Mouse (Mus musculus) forebrain, embryonic 11.5 days (tissue): ENCODE results near the gene Rmdn3. TPM values are rescaled to one million over a fixed set of nuclear protein-coding genes. Genes with fewer than 3 reads are reported as not detected.
A peak's percentile ranks its signal among the peaks of the same experiment; 100 is the strongest.

Source experiments
- ATAC-seq: fragments of 200-750 bp; cut with Nextera tagmentation; replicated peaks from 2 replicates; pipeline ENCODE4 v1.8.0; 2017; ENCODE audit warnings: moderate TSS enrichment; ENCODE audit not compliant: low FRiP score
- DNase-seq: peaks from one replicate; pipeline ENCODE4 v3.0.0-alpha.2; 2017; ENCODE audit warnings: low spot score
- H3K27ac ChIP-seq: fragments of 300-500 bp; sonication (generic); 2 replicates; pipeline ENCODE4 v1.5.1; 2014; ENCODE audit warnings: low read depth, low read length
- H3K27me3 ChIP-seq: fragments of 300-500 bp; sonication (generic); 2 replicates; pipeline ENCODE4 v1.6.1; 2014; ENCODE audit warnings: mild to moderate bottlenecking, low read length, mixed read lengths; ENCODE audit not compliant: control insufficient read depth, insufficient read depth
- H3K36me3 ChIP-seq: fragments of 300-500 bp; sonication (generic); 2 replicates; pipeline ENCODE4 v1.6.1; 2014; ENCODE audit warnings: mild to moderate bottlenecking, low read length, moderate library complexity, mixed read lengths; ENCODE audit not compliant: control insufficient read depth, insufficient read depth
- H3K4me1 ChIP-seq: fragments of 300-500 bp; sonication (generic); replicated peaks from 2 replicates; pipeline ENCODE4 v1.6.1; 2014; ENCODE audit warnings: low read length, mixed read lengths; ENCODE audit not compliant: control insufficient read depth, insufficient read depth
- H3K4me2 ChIP-seq: fragments of 300-500 bp; sonication (generic); 2 replicates; pipeline ENCODE4 v1.6.1; 2014; ENCODE audit warnings: low read depth, mild to moderate bottlenecking, low read length, moderate library complexity, mixed read lengths; ENCODE audit not compliant: severe bottlenecking
- H3K4me3 ChIP-seq: fragments of 300-500 bp; sonication (generic); 2 replicates; pipeline ENCODE4 v1.5.1; 2014; ENCODE audit warnings: low read depth, low read length
- H3K9ac ChIP-seq: fragments of 300-500 bp; sonication (generic); 2 replicates; pipeline ENCODE4 v1.6.1; 2014; ENCODE audit warnings: low read length
- H3K9me3 ChIP-seq: fragments of 300-500 bp; sonication (generic); 2 replicates; pipeline ENCODE4 v1.6.1; 2016; ENCODE audit warnings: low read length, mixed read lengths; ENCODE audit not compliant: control insufficient read depth
- WGBS: fragments of 180-500 bp; shearing (Covaris S2); extraction: QIAGEN DNeasy Blood & Tissue Kit; methylation state at CpG from one replicate; pipeline ENCODE4 v1.1.7; 2014; 5-methylcytosine and 5-hydroxymethylcytosine counted together
- polyA plus RNA-seq: library from polyadenylated mRNA; unstranded; fragments of >200 nt; fragmentation: Nextera tagmentation; extraction: Ambion mirVana; gene quantifications from 2 replicates; pipeline ENCODE4 v1.2.1, GENCODE M21; 2014

Rmdn3 gene
- 52.2 and 53.6 TPM in 2 replicates for polyA plus RNA-seq

GRCm38 (mm10) chr2:119156681-119157572 is at the start of gene Rmdn3:
Gene Rmdn3 (minus strand): TSS chr2:119157034.
- H3K27me3 ChIP-seq, result no peaks in the 10 kb centered on the region
- peak; percentile 90 for ATAC-seq

GRCm38 (mm10) chr2:119203871-119204460 is 47.1 kb upstream of the Rmdn3 start:
- 82% methylated on average over 4 of the region's 4 CpGs for WGBS

More at GRCm38 (mm10) chr2:119156681-119157572, at the start of gene Rmdn3:
- peak within 1 kb of the TSS; percentile 77 for H3K4me2 ChIP-seq
- peak; percentile 96 for DNase-seq
- H3K27ac ChIP-seq, result peak within 1 kb of the TSS; percentile 47; the same call in 1 of the 2 replicates
- WGBS, result under 1% methylated on average over 50 of the region's 57 CpGs
- no peaks in the 10 kb centered on the region; the same call in 1 of the 2 replicates for H3K36me3 ChIP-seq
- H3K9me3 ChIP-seq, result no peaks in the 10 kb centered on the region
- H3K9ac ChIP-seq, result peak within 1 kb of the TSS; percentile 90
- H3K4me1 ChIP-seq, result peaks cover 15% of the 10 kb centered on the region; the same call in 1 of the 2 replicates
- peak within 1 kb of the TSS; percentile 98 for H3K4me3 ChIP-seq

GRCm38 (mm10) chr2:119202914-119203453 is 46.1 kb upstream of the Rmdn3 start:
- Histone ChIP-seq H3K9ac (no peak overlapping the region), H3K4me3 (no peak overlapping the region), H3K4me1 (peaks cover 9% of the 10 kb centered on the region; the same call in 1 of the 2 replicates), H3K9me3 (no peaks in the 10 kb centered on the region), H3K27me3 (no peaks in the 10 kb centered on the region), H3K36me3 (no peaks in the 10 kb centered on the region), H3K27ac (no peak overlapping the region), H3K4me2 (no peak overlapping the region)
- WGBS, result 81% methylated on average over 5 of the region's 5 CpGs
- no peak for ATAC-seq
- DNase-seq, result no peak

More at GRCm38 (mm10) chr2:119203871-119204460, 47.1 kb upstream of the Rmdn3 start:
- Histone ChIP-seq H3K9me3 (no peaks in the 10 kb centered on the region), H3K4me1 (peaks cover 9% of the 10 kb centered on the region; the same call in 1 of the 2 replicates), H3K27ac (no peak overlapping the region), H3K27me3 (no peaks in the 10 kb centered on the region), H3K36me3 (no peaks in the 10 kb centered on the region), H3K4me3 (no peak overlapping the region), H3K4me2 (no peak overlapping the region), H3K9ac (no peak overlapping the region)
- no peak for ATAC-seq
- no peak for DNase-seq

GRCm38 (mm10) chr2:119198934-119199333 is 42.1 kb upstream of the Rmdn3 start:
- Histone ChIP-seq H3K9me3 (no peaks in the 10 kb centered on the region), H3K27me3 (no peaks in the 10 kb centered on the region), H3K4me1 (peaks cover 5% of the 10 kb centered on the region; the same call in 1 of the 2 replicates), H3K4me3 (no peak overlapping the region), H3K4me2 (no peak overlapping the region), H3K9ac (no peak overlapping the region), H3K36me3 (no peaks in the 10 kb centered on the region), H3K27ac (no peak overlapping the region)
- WGBS, result 62% methylated on average over 3 of the region's 3 CpGs
- no peak for DNase-seq
- no peak for ATAC-seq

GRCm38 (mm10) chr2:119198049-119198448 is 41.2 kb upstream of the Rmdn3 start:
- Histone ChIP-seq H3K4me3 (no peak overlapping the region), H3K27me3 (no peaks in the 10 kb centered on the region), H3K9me3 (no peaks in the 10 kb centered on the region), H3K9ac (no peak overlapping the region), H3K4me1 (0 out of 2 replicates have a peak, but pooled peaks cover 1% of the 10 kb centered on the region), H3K27ac (no peak overlapping the region), H3K36me3 (no peaks in the 10 kb centered on the region), H3K4me2 (no peak overlapping the region)
- WGBS, result 21% methylated on average over 1 of the region's 1 CpGs
- ATAC-seq, result no peak
- no peak for DNase-seq

GRCm38 (mm10) chr2:119197493-119197892 is 40.7 kb upstream of the Rmdn3 start:
- Histone ChIP-seq H3K4me1 (no peaks in the 10 kb centered on the region), H3K9me3 (no peaks in the 10 kb centered on the region), H3K4me2 (no peak overlapping the region), H3K4me3 (no peak overlapping the region), H3K27me3 (no peaks in the 10 kb centered on the region), H3K27ac (no peak overlapping the region), H3K9ac (no peak overlapping the region), H3K36me3 (no peaks in the 10 kb centered on the region)
- 71% methylated on average over 1 of the region's 1 CpGs for WGBS
- DNase-seq, result no peak
- ATAC-seq, result no peak

- H3K9me3 ChIP-seq, result no peaks in the 10 kb centered on the region
- H3K27ac ChIP-seq, result no peak overlapping the region
- DNase-seq (no peak), ATAC-seq (no peak)
- H3K4me2 ChIP-seq, result no peak overlapping the region
- H3K36me3 ChIP-seq, result no peaks in the 10 kb centered on the region
- no peak overlapping the region for H3K9ac ChIP-seq
- H3K27me3 ChIP-seq, result no peaks in the 10 kb centered on the region
- no peaks in the 10 kb centered on the region for H3K4me1 ChIP-seq
- WGBS, result 22% methylated on average over 4 of the region's 4 CpGs
- no peak overlapping the region for H3K4me3 ChIP-seq
Observed at GRCm38 (mm10) chr2:119196316-119197108, 39.7 kb upstream of the Rmdn3 start.

GRCm38 (mm10) chr2:119194140-119194539 is 37.3 kb upstream of the Rmdn3 start:
- H3K4me3 ChIP-seq, result no peak overlapping the region
- H3K9ac ChIP-seq, result no peak overlapping the region
- H3K4me2 ChIP-seq, result no peak overlapping the region
- 93% methylated on average over 5 of the region's 5 CpGs for WGBS
- no peaks in the 10 kb centered on the region for H3K4me1 ChIP-seq
- no peak overlapping the region for H3K27ac ChIP-seq
- H3K36me3 ChIP-seq, result no peaks in the 10 kb centered on the region
- no peaks in the 10 kb centered on the region for H3K9me3 ChIP-seq
- ATAC-seq, result no peak
- H3K27me3 ChIP-seq, result no peaks in the 10 kb centered on the region
- DNase-seq, result no peak
